Mouse (Mus musculus): ENCODE measurements around the gene Dnajb4. TPM values are rescaled to one million over a fixed set of nuclear protein-coding genes. Genes with fewer than 3 reads are reported as not detected.

The Dnajb4 gene
- total RNA-seq, 2 experiments from 2014 or later: 71.5 to 72.5 TPM

GRCm38 (mm10) chr3:152180624-152181023 is 29.5 kb downstream of the Dnajb4 start:
- no peak for DNase-seq (ENCODE audit: low spot score in 2 of 2)
- intact Hi-C loops (cut with DNase I): no loop called here

DNA sequence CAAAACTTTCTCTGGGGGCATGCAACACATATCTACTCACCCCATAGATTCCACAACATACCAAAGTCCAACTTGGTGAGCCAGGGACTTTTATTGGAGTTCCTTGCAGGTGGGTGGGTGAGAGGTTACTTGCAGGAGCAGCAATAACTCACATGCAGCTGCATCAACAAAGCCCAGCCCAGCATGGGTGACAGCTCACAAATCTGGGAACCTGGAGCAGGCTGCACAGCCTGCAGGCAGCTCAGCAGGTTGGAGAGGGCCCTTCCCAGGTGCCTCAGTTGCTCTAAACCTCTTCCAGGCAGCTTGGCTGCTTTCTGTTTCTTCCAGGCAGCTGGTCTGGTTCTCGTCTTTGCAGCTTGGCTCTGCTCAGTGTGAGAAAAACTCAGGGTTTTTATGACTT is 30.8 kb downstream of the Dnajb4 start:
- intact Hi-C loops (cut with DNase I): no loop called here

DNA sequence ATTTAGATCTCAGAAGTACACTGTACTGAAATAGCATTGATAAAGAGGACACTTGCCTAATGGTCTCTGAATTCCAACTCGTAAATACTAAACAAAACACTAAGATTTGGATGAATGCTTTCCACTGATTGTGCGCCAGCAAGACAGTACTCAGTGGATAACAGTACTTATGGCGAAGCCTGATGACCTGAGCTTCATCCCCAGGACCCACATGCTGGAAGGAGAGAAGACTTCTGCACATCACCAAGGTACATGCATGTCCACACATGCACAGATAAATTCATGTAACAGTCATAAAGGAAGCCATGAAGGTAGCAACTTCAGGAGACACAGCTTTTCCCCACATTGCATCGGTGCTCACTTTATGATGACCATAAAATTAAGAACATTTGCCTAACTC is 31.3 kb downstream of the Dnajb4 start:
- no peak for DNase-seq (ENCODE audit: low spot score in 2 of 2)
- intact Hi-C loops (cut with DNase I): no loop called here

More for the DNA sequence above, 30.8 kb downstream of the Dnajb4 start:
- no peak for DNase-seq (ENCODE audit: low spot score in 2 of 2)

- no peak for DNase-seq (ENCODE audit: low spot score in 2 of 2)
- intact Hi-C loops (cut with DNase I): no loop called here
Measured at GRCm38 (mm10) chr3:152172322-152172935, 37.7 kb downstream of the Dnajb4 start.

DNA sequence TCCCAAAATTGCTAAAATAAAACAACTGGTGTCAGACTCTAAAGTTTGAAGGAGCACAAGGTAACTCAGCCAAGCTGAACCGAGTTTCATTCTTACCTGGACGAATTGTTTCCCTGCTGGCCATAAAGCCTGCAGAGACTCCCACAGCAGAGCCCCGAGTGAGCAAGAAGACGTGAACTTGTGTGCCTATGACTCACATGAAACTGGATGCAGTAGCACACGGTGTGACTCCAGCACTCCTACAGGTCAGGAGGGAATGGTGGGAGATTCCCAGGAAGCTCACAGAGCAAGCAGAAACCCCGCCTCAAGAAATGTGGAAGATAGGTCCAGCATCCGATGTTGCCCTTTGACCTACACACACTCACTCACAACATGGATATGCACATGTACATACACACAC is 38.2 kb downstream of the Dnajb4 start:
- intact Hi-C loops (cut with DNase I): no loop called here
- DNase-seq (ENCODE audit: low spot score in 2 of 2): no peak

DNA sequence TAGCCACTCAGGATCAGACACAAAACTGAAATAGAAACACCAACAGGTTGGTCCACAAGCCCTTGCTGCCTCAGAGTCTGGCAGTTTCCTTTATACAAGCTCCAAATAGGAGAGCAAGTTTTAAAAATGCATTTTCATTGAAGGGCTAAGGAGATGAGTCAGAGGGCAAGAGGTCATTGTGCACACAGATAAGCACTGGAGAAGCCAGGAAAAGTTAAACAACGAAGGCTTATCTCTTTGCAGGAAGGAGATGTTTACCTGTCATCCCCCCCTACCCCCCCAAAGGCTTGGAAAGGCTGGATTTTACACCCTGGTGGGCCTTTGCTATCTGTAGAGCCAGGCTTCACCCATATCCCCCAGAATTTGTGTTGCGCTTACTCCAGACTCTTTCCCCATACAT is 38.9 kb downstream of the Dnajb4 start:
- intact Hi-C loops (cut with DNase I): no loop called here
- DNase-seq (ENCODE audit: low spot score in 2 of 2): no peak

DNA sequence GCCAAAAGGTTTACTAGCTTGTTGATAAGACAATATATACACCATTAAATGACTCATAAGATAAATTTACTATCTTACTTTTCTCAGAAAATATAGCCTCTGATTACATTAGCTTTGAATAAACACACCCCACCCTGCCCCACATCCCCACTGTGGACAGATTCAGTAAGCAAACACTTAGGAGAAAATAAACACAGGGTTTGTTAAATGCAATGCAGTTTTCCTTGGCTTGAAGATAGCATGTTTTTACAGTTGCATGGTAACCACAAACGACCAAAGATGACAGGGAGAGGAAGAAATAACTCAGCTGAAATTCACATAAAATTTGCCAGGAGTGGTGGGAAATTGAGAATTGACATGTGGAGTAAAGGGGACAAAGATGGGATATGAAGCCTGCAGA is 39.7 kb downstream of the Dnajb4 start:
- DNase-seq (ENCODE audit: low spot score in 2 of 2): no peak
- intact Hi-C loops (cut with DNase I): no loop called here

- intact Hi-C loops (cut with DNase I): no loop called here
Measured at GRCm38 (mm10) chr3:152168007-152168406, 42.1 kb downstream of the Dnajb4 start.

DNA sequence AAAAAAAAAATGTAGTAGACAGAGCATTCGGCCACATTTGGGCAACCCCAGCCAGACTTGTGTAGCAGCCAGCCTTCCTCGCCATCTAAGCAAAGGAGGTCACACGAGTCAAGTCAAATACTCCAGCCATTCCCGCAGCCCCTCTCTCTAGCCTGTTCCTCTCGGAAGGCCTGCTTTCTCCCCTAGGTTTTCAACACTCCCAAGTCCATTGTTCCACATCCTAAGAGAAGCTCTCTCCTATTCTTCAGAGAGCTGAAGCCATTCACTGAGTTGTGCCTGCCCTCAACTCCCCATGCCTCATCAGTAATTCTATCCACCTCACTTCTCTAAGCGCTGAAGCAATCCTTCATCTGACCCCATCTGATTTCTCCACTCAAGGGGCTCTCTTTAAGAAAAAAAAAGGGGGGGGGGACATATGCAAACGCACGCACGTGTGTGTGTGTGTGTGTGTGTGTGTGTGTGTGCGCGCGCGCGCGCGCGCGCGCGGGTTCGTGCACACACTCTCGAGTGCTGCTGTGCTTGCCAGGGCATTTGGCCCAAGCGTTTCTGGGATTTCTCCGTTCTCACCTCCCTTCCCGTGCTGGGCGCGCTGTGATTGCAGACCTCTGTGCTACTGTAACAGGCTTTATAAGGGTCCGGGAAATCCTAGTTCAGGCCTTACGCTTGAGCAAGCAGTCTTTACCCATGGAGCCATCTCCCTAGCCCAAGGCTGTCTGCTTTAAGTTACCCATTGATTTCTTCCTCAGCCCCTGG is 43.2 kb downstream of the Dnajb4 start:
- DNase-seq (ENCODE audit: low spot score in 2 of 2): no peak
- intact Hi-C loops (cut with DNase I): no loop called here

More at GRCm38 (mm10) chr3:152168007-152168406, 42.1 kb downstream of the Dnajb4 start:
- DNase-seq (ENCODE audit: low spot score in 2 of 2): no peak

DNA sequence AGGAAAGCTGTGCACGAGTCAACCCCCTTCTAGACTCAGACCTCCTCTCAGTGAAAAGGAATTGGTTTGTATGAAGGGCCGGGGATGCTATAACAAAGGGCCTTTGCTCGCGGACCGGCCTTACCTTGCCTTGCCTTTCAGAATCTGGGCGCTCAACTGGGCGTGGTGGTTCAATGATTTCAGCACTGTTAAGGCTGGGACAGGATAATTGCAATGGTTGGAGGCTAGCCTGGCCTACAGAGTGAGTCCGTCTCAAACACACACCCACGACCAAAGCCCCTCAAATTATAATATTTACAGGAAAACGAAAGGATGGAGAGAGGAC is 44.0 kb downstream of the Dnajb4 start, which contains the start of gene Gipc2:
TSS of gene Gipc2 (minus strand) at position 132 of the 325 bp plus-strand sequence.
- intact Hi-C loops (cut with DNase I): no loop called here
- no peak for DNase-seq (ENCODE audit: low spot score in 2 of 2)

- DNase-seq (ENCODE audit: low spot score in 2 of 2): peak; percentile 39 to 51
- intact Hi-C loops (cut with DNase I): no loop called here
Measured at GRCm38 (mm10) chr3:152165351-152166098, 44.6 kb downstream of the Dnajb4 start.

GRCm38 (mm10) chr3:152165014-152165350 is 45.1 kb downstream of the Dnajb4 start:
- no peak for DNase-seq (ENCODE audit: low spot score in 2 of 2)
- intact Hi-C loops (cut with DNase I): no loop called here

DNA sequence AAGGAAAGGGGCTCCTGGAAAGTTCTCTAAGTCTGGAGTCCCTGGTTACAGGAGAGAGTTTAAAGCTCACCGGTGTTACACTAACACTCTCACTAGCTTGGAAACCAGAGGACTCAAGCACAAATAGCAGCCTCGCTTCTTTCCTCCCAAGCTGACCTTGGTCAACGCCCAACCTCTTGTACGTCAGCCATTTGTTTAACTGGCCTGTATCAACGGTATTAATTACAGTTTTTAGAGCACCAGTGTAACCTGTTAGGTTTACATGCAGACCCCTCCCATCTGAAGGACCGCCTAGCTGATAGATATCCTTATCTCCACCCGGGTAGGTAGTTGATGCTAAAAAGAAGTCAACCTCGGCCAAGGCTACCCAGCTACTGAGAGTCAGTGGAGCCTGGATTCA is 46.8 kb downstream of the Dnajb4 start:
- intact Hi-C loops (cut with DNase I): no loop called here
- no peak for DNase-seq (ENCODE audit: low spot score in 2 of 2)

DNA sequence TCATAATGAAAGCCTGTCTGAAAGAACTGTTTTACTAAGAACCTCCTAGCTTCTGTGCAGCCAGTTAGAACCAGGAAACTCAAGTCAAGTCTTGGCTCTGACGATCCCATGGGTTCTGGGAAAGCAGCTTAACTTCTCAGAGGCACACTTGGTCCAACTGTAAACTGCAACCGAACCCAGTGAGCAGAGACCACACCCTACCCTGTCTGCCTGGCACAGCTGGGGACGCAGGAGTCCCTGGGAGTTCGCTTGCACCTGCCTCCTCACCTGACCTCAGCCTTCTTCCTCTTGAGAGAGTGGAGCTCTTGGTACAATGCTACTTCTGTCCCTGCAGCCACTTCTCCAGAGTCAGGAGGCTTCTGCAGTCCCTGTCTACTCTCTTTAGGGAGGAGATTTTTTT is 49.5 kb downstream of the Dnajb4 start:
- DNase-seq (ENCODE audit: low spot score in 2 of 2): no peak
- intact Hi-C loops (cut with DNase I): no loop called here

- DNase-seq (ENCODE audit: low spot score in 2 of 2): no peak
- intact Hi-C loops (cut with DNase I): no loop called here
Measured at GRCm38 (mm10) chr3:152159321-152159720, 50.8 kb downstream of the Dnajb4 start.

DNA sequence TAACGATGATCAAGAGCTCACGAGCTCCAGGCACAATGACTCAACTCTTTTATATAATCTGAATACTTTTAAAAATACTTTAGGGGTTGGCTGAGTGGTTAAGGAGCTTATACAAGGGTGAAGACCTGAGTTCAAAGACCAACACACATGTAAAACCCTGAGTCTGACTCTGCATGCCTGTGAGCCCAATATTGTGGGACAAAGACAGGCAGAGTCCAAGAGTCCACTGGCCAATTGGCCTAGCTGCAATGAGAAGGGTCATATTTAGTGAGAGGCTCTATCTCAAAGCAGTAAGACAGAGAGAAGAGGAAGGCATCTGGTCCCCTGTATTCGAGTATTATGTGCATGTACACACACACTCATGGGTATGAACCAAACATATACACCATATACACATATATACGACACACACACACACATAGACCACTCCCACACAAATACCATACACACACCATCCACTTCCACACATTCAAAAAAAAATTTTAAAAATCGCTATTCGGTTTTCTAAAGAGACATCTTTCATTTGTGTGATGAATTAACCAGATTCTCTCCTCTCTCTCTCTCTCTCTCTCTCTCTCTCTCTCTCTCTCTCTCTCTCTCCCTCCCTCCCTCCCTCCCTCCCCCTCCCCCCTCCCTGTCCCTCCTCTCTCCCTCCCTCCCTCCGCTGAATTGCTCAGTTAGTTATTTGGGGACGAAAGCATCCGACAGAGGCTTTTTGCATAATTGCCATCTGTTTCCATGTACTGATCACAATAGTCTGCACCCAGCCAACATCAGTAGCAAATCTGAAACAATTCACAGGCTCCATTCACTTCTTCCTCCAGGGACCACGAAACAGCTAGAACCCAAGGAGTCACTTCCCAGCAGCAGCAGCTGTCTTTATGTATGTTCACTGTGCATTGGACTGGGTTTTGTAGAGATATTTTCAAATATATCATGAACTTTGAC is 51.5 kb downstream of the Dnajb4 start:
- intact Hi-C loops (cut with DNase I): no loop called here
- peak in 1 of 2 experiments; percentile 64 for DNase-seq (ENCODE audit: low spot score in 2 of 2)

DNA sequence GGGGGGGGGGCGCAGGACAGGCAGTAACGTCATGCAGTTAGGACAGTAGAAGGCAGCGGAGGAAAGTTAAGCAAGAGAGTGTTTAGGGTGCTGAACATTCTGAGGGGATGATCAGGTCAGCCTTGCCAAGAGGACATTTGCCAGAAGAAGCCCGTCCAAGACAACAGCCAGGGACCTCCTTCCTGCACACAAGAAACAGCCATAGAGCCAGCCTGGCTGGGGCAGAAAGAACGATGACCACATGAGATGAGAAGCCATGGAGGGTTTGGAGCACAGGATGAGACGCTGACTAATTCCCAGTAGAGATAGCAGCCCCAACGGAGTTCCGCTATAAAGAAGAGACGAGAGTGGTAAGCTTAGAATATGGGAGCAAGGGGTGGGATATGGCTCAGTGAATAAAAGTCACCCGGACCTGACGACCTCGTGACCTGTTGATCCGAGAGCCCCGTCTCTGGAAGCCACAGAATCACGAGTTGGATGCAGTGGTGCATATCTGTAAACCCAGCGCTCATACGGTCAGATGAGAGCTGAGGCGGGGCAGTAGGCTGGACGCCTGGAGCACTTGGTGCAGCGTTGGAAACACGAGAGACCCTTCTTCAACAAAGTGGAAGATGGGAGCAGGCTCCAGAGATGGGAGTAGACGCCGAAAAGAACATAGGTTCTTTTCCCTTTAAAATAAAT is 53.1 kb downstream of the Dnajb4 start:
- intact Hi-C loops (cut with DNase I): no loop called here
- no peak for DNase-seq (ENCODE audit: low spot score in 2 of 2)

GRCm38 (mm10) chr3:152155296-152155948 is 54.7 kb downstream of the Dnajb4 start:
- intact Hi-C loops (cut with DNase I): no loop called here
- peak in 1 of 2 experiments; percentile 87 for DNase-seq (ENCODE audit: low spot score in 2 of 2)

GRCm38 (mm10) chr3:152154095-152154494 is 56.0 kb downstream of the Dnajb4 start:
- no peak for DNase-seq (ENCODE audit: low spot score in 2 of 2)
- intact Hi-C loops (cut with DNase I): no loop called here
